Mouse (Mus musculus) frontal cortex, postnatal 25 days (tissue): ENCODE data around the gene Ppp1r10.

ENCODE experiments used
- DNase-seq, 2 experiments: peaks; one replicate each; pipeline ENCODE4 v3.0.0; 2022; ENCODE audit warnings: low spot score in 2 of 2

Ppp1r10 gene

DNA sequence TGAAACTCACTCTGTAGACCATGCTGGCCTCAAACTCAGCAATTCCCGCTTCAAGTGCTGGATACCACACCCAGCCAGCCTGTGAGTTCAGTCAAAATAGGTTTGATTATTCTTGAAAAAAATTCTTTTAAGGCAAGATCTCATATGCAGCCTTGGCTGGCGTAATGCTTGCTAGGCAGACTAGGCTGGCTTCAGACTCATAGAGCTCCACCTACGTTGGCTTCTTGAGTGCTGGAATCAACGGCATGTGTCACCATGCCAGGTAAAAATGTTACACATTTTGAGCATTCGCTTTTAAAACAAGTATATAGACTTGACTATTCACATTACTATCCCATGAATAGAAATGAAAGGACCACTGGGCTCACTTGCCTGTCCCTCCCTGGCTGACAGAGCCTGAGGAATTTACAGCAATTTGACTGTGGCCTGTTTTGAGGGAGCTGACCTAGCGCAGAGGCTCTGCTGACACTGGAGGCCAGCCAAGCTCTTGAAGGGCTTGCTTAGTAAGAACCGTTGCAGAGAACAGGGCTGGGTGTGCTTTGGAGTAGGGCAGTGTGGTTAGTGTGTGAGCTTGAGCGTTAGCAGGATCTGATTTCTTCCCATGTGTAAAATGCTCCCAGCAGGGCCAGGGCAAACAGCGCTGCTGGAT, 12.8 kb upstream of the Ppp1r10 start:
- DNase-seq = no peak

DNA sequence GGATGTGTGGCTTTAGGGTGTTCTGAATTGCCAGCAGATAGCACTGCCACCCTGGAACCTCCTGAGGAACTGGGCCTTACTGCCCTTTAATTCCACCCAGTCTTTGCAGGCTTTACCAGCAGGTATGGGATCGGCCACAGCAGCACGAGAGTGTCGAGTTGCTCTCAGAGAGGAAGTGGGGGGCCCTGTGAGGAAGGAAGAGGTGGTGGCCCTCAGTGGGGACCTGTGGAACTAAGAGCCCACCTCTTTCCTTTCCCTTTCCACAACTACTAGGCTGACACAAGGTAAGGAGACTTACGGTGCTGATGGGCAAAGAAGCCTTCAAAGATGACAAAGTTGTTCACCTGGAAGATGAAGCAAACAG, 12.3 kb upstream of the Ppp1r10 start:
- no peak for DNase-seq

DNA sequence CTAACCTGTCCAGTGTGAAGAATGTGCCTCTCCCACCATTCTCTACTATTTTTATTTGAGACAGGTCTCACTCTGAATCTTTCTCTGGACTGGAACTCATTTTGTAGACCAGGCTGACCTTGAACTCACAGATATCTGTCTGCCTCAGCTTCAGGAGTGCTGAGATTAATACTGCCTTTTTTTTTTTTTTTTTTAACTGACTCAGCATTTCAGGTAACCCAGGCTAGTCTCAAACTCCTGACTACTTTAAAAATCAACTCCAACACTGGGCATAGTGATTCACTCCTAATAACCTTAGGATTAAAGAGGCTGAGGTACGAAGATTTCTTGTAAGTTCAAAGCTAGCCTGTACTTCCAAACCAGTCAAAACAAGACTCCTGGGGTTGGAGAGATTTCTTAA, 10.6 kb upstream of the Ppp1r10 start:
- no peak for DNase-seq

DNA sequence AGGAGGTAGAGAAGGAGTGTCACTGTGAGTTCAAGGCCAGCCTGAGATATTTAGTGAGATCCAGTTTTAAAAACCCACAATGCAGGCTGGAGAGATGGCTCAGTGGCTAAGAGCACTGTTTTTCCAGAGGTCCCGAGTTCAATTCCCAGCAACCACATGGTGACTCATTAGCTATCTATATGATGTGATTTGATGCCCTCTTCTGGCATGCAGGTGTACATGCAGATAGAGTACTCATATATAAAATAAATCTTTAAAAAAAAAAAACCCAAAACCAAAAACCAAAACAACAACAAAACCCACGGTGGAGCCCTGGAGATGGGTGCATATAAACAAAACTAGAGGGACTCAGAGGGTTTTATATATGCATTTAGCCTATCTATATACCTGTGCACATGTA, 8.6 kb upstream of the Ppp1r10 start:
- DNase-seq = no peak

DNA sequence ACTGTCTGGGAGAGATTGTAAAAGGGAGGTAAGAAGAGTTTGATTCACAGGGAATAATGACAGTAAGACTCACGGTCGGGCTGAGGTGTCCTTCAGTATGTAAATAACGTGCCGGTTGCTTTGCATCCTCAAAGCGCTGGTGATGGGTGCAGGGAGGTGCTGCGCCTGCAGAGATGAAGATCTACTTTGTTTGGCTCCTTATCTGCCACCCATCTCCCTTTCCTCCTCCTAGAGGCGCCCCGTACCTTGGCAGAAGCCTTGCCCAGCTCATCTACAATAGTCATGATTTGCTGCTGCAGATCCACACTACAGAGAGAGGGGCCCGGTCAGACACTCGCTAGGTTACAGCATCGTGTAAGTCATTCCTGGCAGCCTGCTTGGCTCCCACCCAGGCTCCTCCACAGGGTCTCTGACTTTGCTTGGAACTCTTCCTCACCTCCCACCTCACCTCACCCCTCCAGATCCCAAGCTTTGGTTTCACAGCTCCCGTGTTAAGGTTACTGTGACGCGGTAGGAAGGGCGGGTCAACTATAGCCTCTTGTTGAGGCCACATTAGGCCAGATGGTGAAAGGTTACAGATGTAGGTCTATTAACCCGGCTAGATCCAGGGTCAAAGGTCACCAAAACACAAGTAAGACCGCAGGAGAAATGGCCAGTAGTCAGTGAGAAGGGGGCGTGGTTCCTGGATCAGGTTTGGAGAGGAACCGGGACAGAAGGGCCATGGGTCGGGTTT, 6.9 kb upstream of the Ppp1r10 start:
- no peak for DNase-seq

DNA sequence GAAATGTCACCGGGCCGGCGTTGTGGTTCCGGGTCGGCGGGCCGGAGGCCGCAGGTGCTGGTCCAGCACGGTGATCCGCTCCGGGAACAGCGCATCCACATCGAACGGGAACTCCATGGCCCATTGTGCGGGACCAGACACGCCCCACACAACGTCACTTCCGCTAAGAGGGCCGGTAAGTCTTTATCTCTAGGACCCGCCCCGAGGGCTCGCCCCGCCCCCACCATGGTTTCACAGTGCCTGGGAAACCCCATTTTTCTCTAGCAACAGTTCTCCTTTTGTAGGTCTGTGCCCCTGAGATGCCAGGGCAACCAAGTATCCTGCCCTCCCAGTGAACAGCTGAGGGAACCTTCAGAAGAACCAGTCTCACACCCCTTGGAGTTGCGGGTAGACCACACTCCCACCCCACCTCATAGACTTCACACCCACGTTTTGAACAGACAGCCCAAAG, 6.3 kb upstream of the Ppp1r10 start, which contains the start of gene Atat1:
Gene Atat1, minus strand, starts transcription at position 157 of the 451 bp plus-strand sequence.
- DNase-seq = peak; percentile 92 to 93

DNA sequence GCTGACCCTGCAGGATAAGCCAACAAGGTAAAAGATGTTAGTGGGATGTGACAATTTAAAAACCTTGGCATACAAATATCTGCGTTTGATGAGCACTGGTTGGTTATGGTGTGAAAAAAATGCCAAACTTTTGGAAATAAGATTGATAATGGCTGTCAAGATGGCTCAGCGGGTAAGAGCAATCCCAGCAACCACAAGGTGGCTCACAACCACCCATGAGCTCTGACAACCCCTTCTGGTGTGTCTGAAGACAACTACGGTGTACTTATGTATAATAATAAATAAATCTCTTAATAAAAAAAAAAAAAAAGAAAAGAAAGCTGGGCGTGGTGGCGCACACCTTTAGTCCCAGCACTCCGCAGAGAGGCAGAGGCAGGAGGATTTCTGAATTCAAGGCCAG, 1.3 kb upstream of the Ppp1r10 start:
- DNase-seq = no peak

DNA sequence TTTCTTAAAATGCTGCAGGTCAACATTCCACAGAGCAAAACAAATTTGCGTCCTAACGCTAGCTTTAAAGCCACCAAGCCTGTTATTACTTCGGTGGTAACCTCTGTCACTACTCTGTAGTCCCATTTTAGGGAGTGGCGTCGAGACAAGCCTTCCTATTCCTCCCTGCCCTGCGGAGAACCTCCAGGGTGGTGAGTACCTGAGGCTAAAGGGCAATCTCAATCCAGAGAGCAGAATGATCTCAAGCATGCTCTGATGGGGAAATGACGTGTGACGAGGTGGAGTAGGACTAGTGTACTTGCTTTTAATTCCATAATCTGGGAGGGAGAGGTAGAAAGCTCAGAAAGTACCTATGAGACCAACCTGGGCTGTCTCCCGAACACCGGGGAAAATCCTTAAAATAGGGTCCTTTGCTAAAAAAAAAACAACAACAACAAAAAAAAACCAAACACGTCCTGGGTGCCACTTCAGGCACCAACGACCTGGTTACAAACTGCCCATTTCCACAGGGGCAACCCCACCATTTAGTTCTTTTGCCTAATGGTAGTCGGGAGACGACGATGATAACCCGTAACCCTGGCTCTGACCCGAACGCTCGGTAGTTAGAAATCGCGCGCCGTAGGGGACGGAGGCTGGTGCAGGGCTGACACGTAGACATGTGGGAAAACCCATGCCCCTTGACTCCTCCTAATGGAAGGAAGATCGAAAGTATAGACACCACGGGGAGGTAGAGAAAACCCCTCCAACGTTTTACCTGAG, 517 bp upstream of the Ppp1r10 start:
- no peak for DNase-seq

DNA sequence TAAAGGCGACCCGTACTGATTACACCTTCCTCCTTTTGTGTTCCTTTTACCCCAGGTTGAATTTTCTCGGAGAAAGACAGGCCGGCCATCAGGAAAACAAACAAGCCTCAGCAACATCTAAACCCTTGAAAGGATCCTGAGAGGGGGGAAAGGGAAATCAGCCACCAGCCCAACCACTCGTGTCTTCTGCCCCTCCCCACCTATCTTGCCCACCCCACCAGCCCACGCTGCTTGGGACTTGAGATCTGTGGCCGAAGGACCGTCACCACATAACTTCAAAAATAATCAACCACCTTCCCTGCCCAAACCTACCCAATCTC, 869 bp downstream of the Ppp1r10 start:
- DNase-seq = no peak

DNA sequence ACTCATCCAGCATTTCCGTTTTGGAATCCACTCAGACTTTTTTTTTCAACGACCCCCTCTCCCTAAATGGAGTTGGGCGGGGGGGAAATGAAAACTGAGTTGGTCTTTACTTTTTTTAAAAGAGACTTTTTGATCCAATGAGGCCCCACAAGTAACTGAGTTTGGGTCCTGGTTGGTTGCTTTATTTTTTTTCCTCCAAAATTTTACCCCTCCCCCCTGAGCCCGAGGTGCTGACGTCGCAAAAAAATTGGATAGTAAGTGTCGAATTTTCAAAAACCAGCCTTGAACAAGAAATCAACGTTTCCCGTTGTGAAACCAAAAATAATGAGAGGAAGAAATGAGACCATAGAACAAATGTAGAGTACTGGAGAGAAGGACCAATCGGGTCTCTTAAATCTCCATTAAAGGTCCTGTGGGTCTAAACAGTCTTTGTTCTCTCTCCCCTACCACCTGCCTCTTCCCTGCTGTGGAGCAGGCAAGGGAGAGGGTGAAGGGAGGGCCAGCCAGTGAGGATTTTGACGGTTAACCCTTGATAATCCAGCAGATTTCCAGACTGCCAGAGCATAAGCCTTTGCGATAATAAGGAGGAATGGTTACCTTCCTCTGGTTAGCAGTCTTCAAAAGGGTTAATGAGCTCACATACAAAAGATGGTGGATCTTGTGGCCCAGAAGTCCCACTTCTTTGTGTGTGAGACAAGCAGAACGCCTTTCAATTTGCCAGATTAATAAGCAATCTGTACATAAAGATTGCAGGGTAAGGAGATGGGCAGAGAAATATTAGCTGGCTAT, 1.4 kb downstream of the Ppp1r10 start:
- no peak for DNase-seq

DNA sequence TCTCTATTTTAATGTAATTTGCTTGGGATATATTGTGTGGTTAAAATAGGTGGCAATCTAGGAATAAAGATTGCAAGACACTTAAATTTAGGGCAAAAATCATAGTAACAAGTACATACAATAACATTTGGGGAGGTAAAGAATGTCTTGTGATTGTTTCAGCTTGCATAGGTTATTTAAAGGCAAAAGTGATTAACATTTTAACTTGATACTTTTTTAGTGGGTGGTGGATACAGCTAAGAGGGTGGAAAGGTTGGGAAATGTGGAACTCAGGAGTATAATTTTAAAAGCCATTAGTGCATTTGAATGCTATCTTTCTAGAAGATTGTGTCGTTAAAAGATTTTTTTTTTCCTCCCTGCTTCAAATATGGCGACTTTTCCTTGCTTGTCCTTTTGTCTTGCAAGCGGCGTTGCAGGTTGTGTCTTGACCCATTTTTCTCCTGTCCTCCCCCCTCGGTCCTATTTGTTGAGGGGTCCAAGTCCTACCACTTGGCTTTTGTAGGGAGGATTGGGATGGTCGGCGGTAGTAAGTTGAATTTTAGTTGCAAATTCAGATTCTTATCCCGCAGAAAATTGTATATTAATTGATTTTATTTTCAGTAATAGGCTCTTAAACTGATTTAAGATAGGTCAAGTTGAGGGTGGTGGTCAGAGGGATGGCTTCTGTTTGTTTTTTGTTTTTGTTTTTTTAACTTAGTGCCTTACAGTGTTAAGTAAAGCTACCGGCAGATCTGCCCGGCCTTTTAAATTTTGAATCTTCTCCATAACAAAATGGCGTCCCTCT, 2.2 kb downstream of the Ppp1r10 start:
- DNase-seq = no peak

DNA sequence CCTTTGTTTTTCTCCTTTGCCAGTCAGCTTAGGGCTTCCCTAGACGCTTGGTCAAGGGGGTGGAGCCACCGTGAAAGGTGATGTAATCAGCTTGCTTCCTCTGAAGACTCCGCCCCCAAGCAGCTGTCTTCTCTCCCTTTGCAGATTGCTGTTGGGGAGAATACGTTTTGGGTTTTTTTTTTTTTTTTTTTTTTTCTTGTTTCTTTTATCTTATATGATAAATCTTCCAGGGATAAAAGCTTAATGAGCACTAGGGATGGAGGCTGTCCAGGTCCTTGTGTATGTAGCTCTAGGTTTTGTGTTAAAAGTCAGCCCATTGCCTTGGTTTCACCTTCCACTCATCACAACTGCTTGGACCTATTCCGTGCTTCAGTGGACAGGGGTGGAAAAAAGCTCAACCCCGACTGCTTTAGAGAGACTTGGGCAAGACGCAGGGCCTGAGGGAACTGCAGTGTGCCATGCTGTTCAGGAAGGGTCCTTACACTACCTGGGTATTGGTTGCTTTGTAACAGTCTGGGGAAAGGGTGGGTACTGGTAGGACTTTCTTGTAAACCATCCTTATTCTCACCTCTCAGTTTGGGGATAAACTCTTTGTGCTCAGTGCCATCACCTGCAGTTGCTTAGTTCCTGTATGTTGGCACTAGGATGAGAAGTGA, 3.0 kb downstream of the Ppp1r10 start:
- DNase-seq = peak; percentile 70 to 85

DNA sequence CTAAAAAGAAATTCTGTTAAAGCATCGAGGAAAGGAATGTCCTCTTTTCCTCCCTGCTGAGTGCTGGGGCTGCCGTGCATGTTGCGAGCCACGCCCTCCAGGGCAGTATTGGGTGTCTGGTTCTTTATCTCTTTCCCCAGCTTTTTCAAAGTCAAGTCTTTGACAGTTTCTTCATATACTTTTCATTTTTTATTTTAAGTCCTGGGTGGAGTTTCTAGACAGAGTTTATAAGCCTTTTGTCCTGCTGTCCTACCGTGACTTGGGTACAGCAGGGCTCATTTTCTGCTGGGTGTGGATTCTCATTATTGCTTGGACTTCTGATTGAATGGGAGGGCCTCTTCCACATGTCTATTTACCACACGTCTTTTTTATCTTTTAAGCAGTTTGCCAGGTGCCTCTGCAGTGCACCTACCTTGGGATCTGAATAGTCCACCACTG, 3.6 kb downstream of the Ppp1r10 start:
- no peak for DNase-seq

DNA sequence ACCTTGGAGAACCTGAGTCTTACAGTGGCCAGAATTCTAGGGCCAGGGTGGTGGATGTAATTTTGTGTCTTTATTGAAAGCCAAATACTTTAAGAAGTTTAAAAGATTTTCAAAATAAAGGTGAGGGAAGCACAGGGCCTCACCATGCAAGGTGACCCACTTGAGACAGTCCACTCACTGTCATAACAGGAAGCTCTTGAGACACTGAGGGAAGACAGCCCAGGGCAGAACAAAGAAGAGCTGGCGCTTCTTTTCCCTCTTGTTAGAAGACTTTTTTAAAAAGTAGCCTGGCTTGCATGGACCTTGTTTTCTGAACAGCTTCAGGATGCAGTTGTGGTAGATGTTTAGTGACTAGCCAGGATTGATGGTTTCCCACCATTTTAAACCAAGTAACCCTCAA, 4.2 kb downstream of the Ppp1r10 start:
- DNase-seq = peak in 1 of 2 experiments; percentile 6

DNA sequence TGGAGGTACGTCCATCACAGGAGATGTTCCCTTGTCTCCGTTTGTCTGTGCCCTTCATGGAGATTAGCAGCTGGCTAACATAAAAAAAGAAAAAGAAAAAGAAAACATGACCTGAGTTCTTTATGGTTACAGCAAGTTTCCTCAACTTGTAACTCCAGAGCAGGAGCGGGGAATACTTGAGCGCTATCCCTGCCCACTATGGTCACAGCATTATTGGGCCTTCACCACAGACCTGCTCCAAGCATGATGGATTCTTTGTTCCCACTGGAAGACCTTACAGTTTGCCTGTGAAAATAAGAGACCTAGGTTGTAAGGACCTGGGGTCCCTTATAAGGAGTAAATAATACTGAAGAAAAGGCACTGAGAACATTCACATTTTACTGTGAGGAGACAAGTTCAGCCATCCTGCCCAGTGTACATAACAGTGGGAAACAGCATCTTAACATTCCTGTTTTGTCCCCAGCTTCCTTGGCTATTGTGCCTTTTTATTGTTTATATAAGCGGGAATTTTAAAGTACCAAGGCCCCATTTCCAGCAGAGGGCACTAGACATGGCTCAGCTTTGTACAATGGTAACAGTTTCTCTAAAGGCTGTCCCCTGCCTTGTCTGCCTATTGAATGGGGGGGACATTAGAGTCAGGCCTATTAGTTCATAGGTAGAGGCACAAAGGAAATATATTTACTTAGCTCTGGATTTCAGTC, 4.8 kb downstream of the Ppp1r10 start:
- DNase-seq = peak in 1 of 2 experiments; percentile 18

DNA sequence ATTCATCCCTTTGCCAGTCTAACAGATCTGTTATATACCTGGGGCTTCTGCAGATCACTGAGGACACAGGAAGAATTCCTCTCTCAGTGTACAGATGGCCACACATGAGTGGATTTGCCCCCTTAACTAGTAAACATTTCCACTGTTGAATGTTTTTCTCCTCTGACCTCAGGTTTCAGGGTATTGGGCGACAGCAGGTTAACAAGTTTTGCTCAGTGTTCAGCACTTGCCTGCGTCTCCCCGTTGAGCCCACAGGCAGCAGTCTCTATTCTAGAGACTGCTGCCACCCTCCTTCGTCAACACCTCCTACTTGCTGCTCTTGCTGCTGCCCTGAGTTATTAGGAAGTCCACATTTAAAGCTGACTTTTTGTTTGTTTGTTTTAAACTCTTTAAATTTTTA, 5.5 kb downstream of the Ppp1r10 start:
- DNase-seq = no peak

DNA sequence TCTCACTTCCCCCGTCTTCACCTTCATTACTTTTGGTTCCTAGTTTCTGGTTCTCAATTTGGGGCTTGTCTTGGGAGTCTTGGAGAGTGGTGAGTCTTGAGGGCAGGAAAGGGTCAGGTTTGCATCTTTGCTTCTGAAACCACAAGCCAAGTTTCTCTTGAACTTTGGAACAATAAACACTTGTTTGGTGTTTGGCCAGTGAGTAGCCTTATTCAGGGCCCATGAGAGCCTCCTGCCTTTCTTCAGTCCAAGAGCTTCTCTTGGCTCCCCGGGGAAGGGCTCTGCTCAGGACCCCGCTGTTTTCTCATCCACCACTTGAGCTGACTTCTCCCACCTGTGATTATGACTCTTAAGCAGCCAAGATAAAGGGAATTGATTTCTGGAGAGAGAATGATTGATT, 6.3 kb downstream of the Ppp1r10 start:
- no peak for DNase-seq

DNA sequence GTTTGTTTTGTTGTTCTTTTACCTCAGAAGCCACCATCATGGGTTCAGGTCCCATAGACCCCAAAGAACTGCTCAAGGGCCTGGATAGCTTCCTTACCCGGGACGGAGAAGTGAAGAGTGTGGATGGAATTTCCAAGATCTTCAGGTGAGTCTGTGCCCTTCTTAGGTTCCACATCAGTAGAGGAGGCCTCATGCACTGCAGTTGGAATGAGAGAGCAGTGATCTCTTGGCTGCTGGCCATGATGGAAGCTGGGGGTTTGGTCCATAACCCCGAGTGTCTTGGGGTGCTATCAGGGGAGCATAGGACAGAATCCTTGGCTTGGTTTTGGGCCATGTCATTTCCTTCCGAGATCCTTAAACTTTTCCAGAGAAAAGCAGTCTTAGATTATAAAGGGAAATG, 7.0 kb downstream of the Ppp1r10 start:
- DNase-seq = no peak

DNA sequence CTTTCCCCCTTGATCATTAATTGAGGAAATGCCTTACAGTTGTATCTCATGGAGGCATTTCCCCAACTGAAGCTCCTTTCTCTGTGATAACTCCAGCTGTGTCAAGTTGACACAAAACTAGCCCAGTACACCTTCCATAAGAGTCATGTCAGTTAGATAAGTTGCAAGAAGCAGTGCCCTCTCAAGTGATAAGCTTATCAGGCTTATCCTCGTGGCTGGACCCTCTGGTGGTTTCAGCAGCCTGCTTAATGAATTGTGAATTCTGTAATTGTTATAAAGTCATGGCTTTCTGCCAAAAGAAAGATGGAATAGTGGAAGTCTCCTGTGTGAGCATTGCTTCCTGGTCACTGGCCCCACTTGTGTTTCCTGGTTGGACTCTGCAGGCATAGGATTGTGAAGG, 11.2 kb downstream of the Ppp1r10 start:
- DNase-seq = no peak

DNA sequence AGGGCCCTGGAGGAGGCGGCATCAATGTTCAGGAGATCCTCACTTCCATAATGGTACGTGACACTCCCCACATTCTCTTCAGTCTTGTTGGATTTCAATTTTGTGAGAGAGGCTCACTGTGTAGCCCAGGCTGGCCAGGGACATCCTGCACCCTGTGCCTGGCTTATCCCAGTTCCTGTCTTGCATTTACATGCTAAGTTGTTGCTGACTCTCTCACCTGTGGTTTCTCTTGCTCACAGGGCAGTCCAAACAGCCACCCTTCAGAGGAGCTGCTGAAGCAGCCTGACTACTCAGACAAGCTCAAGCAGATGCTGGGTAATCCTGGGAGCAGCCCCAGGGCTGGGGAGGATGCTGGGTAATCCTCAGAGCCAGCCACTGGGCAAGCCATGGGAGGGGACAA, 13.3 kb downstream of the Ppp1r10 start:
- DNase-seq = no peak
